Mouse (Mus musculus) liver, embryonic 11.5 days (tissue): Measurements from ENCODE around the gene Olfr1537. TPM values are rescaled to one million over a fixed set of nuclear protein-coding genes. Genes with fewer than 3 reads are reported as not detected.

Source experiments
- ATAC-seq: fragments of 200-750 bp; cut with Nextera tagmentation; replicated peaks from 2 replicates; pipeline ENCODE4 v1.8.0; 2017; ENCODE audit warnings: moderate number of reproducible peaks, mild to moderate bottlenecking, moderate TSS enrichment, moderate library complexity; ENCODE audit not compliant: low FRiP score
- DNase-seq: peaks from one replicate; pipeline ENCODE4 v3.0.0-alpha.2; 2017; ENCODE audit warnings: low spot score
- H3K27ac ChIP-seq: fragments of 300-500 bp; sonication (generic); 2 replicates; pipeline ENCODE4 v1.5.1; 2014; ENCODE audit warnings: mild to moderate bottlenecking, low read depth, low read length, control low read depth
- H3K27me3 ChIP-seq: fragments of 300-500 bp; sonication (generic); replicated peaks from 2 replicates; pipeline ENCODE4 v1.6.1; 2014; ENCODE audit warnings: low read length, mixed read lengths; ENCODE audit not compliant: control insufficient read depth, insufficient read depth
- H3K36me3 ChIP-seq: fragments of 300-500 bp; sonication (generic); 2 replicates; pipeline ENCODE4 v1.6.1; 2014; ENCODE audit warnings: mild to moderate bottlenecking, low read length, moderate library complexity, mixed read lengths; ENCODE audit not compliant: control insufficient read depth, insufficient read depth
- H3K4me1 ChIP-seq: fragments of 300-500 bp; sonication (generic); replicated peaks from 2 replicates; pipeline ENCODE4 v1.6.1; 2014; ENCODE audit warnings: low read length, mixed read lengths; ENCODE audit not compliant: control insufficient read depth, insufficient read depth
- H3K4me2 ChIP-seq: fragments of 300-500 bp; sonication (generic); 2 replicates; pipeline ENCODE4 v1.6.1; 2014; ENCODE audit warnings: mild to moderate bottlenecking, control low read depth, moderate library complexity
- H3K4me3 ChIP-seq: fragments of 300-500 bp; sonication (generic); 2 replicates; pipeline ENCODE4 v1.5.1; 2014; ENCODE audit warnings: low read depth, low read length, control low read depth
- H3K9ac ChIP-seq: fragments of 300-500 bp; sonication (generic); 2 replicates; pipeline ENCODE4 v1.6.1; 2014; ENCODE audit warnings: low read depth, low read length, control low read depth
- H3K9me3 ChIP-seq: fragments of 300-500 bp; sonication (generic); 2 replicates; pipeline ENCODE4 v1.6.1; 2016; ENCODE audit warnings: low read length, inconsistent platforms, mixed read lengths; ENCODE audit not compliant: control insufficient read depth
- WGBS: fragments of 180-500 bp; shearing (Covaris S2); extraction: QIAGEN DNeasy Blood & Tissue Kit; methylation state at CpG from one replicate; pipeline ENCODE4 v1.1.7; 2014; 5-methylcytosine and 5-hydroxymethylcytosine counted together
- polyA plus RNA-seq: library from polyadenylated mRNA; unstranded; fragments of >200 nt; fragmentation: Nextera tagmentation; extraction: Ambion mirVana; gene quantifications from 2 replicates; pipeline ENCODE4 v1.2.1, GENCODE M21; 2014

The Olfr1537 gene
- not detected in 2 replicates for polyA plus RNA-seq

GRCm38 (mm10) chr9:39249894-39250293, at the start of gene Olfr1537:
TSS of gene Olfr1537 (minus strand) at chr9:39249994.
- H3K4me3 ChIP-seq, result no peak within 1 kb of the TSS
- no peaks in the 10 kb centered on the region for H3K36me3 ChIP-seq
- ATAC-seq, result no peak
- no peak within 1 kb of the TSS for H3K9ac ChIP-seq
- DNase-seq, result no peak
- no peaks in the 10 kb centered on the region for H3K27me3 ChIP-seq
- 82% methylated on average over 1 of the region's 1 CpGs for WGBS
- no peaks in the 10 kb centered on the region for H3K4me1 ChIP-seq
- no peaks in the 10 kb centered on the region for H3K9me3 ChIP-seq
- no peak within 1 kb of the TSS for H3K27ac ChIP-seq
- no peak within 1 kb of the TSS for H3K4me2 ChIP-seq

DNA sequence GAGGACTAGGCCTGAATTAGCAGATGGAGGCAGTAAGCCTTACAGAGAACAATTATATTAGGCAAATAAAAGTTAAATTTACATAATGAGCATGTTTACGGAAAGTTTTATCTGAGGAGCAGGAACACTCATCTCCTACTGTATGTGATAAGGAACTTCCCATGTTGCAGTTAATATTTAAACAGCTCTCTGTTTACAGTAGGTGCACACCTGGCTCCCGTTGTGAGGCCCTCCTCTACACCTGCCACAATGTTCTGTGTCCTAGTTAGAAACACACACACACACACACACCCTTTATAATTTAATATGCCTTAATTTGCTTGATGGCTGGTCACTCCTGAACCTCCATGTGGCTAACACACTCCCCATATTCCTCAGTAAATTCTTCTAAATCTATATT, 37.3 kb upstream of the Olfr1537 start:
- ATAC-seq (no peak), DNase-seq (no peak)
- H3K9me3 ChIP-seq, result no peaks in the 10 kb centered on the region
- H3K4me1 ChIP-seq, result no peaks in the 10 kb centered on the region
- 74% methylated on average over 2 of the region's 2 CpGs for WGBS
- H3K36me3 ChIP-seq, result no peaks in the 10 kb centered on the region
- no peak overlapping the region for H3K4me2 ChIP-seq
- no peaks in the 10 kb centered on the region for H3K27me3 ChIP-seq
- no peak overlapping the region for H3K4me3 ChIP-seq
- no peak overlapping the region for H3K9ac ChIP-seq
- no peak overlapping the region for H3K27ac ChIP-seq

- Histone ChIP-seq H3K4me3 (no peak within 1 kb of the TSS), H3K9me3 (no peaks in the 10 kb centered on the region), H3K4me1 (no peaks in the 10 kb centered on the region), H3K36me3 (no peaks in the 10 kb centered on the region), H3K27ac (no peak within 1 kb of the TSS), H3K4me2 (no peak within 1 kb of the TSS), H3K9ac (no peak within 1 kb of the TSS), H3K27me3 (no peaks in the 10 kb centered on the region)
- ATAC-seq (no peak), DNase-seq (no peak)
- WGBS, result 96% methylated on average over 3 of the region's 3 CpGs
Measured at GRCm38 (mm10) chr9:39276718-39277117, 26.9 kb upstream of the Olfr1537 start, which contains the start of gene Olfr945. TSS of gene Olfr945 (minus strand) at chr9:39276818.

GRCm38 (mm10) chr9:39201620-39202019, 48.2 kb downstream of the Olfr1537 start, which contains the start of gene Olfr944:
TSS of gene Olfr944 (plus strand) at chr9:39201920.
- H3K9ac ChIP-seq, result no peak within 1 kb of the TSS
- ATAC-seq (no peak), DNase-seq (no peak)
- no peak within 1 kb of the TSS for H3K4me2 ChIP-seq
- no peaks in the 10 kb centered on the region for H3K9me3 ChIP-seq
- no peak within 1 kb of the TSS for H3K4me3 ChIP-seq
- no peaks in the 10 kb centered on the region for H3K36me3 ChIP-seq
- H3K27me3 ChIP-seq, result no peaks in the 10 kb centered on the region
- no peaks in the 10 kb centered on the region for H3K4me1 ChIP-seq
- H3K27ac ChIP-seq, result no peak within 1 kb of the TSS

Other genes with a start within 250 kb of the Olfr1537 start
- gene Olfr146, start 226.6 kb downstream of the Olfr1537 start, polyA plus RNA-seq, result not detected in 2 replicates
- gene Olfr937, start 185.0 kb downstream of the Olfr1537 start, polyA plus RNA-seq, result not detected in 2 replicates
- gene Olfr938, start 171.1 kb downstream of the Olfr1537 start, polyA plus RNA-seq, result not detected in 2 replicates
- not detected in 2 replicates for gene Olfr27, start 121.9 kb downstream of the Olfr1537 start, polyA plus RNA-seq
- gene Olfr943, start 83.7 kb downstream of the Olfr1537 start, polyA plus RNA-seq, result not detected in 2 replicates
- gene Olfr944, start 48.1 kb downstream of the Olfr1537 start, polyA plus RNA-seq, result not detected in 2 replicates
- gene Olfr945, start 26.8 kb upstream of the Olfr1537 start, polyA plus RNA-seq, result not detected in 2 replicates
- gene Olfr948, start 76.1 kb upstream of the Olfr1537 start, polyA plus RNA-seq, result not detected in 2 replicates
- gene Olfr951, start 137.4 kb upstream of the Olfr1537 start, polyA plus RNA-seq, result not detected in 2 replicates
- gene Olfr952, start 177.2 kb upstream of the Olfr1537 start, polyA plus RNA-seq, result not detected in 2 replicates
- not detected in 2 replicates for gene Olfr954, start 206.7 kb upstream of the Olfr1537 start, polyA plus RNA-seq
- not detected in 2 replicates for gene Olfr955, start 221.9 kb upstream of the Olfr1537 start, polyA plus RNA-seq
- not detected in 2 replicates for gene Olfr44, start 244.0 kb upstream of the Olfr1537 start, polyA plus RNA-seq